Mouse (Mus musculus) gastrocnemius, postnatal 25 days (tissue): ENCODE results near the gene Rcl1. TPM values are rescaled to one million over a fixed set of nuclear protein-coding genes. Genes with fewer than 3 reads are reported as not detected.

Experiments used
- DNase-seq: peaks from one replicate; pipeline ENCODE4 v3.0.0; 2022
- long read RNA-seq, 2 experiments: library from polyadenylated mRNA; stranded (forward); transcript quantifications; one replicate each; pipeline ENCODE4 v2.0.0; 2021
- total RNA-seq, 2 experiments: library from RNA; stranded (reverse); gene quantifications; 1 replicate in 1 of 2; 2 replicates in 1 of 2; pipeline ENCODE4 v1.2.3; 2021

Rcl1 gene
- 1 to 10 TPM; 6.3 to 8.9 TPM for total RNA-seq
- long read RNA-seq, experiment 1, partial matches to known transcripts, result 0 of 5 reads
- long read RNA-seq, experiment 1, other reads (novel, unspliced or antisense), result 2 of 5 reads
- long read RNA-seq, experiment 2, transcript Rcl1-201 (9 exons, 1,803 nt), result major isoform, 12 of 15 reads
- long read RNA-seq, experiment 2, partial matches to known transcripts, result 0 of 15 reads
- long read RNA-seq, experiment 2, other reads (novel, unspliced or antisense), result 3 of 15 reads

DNA sequence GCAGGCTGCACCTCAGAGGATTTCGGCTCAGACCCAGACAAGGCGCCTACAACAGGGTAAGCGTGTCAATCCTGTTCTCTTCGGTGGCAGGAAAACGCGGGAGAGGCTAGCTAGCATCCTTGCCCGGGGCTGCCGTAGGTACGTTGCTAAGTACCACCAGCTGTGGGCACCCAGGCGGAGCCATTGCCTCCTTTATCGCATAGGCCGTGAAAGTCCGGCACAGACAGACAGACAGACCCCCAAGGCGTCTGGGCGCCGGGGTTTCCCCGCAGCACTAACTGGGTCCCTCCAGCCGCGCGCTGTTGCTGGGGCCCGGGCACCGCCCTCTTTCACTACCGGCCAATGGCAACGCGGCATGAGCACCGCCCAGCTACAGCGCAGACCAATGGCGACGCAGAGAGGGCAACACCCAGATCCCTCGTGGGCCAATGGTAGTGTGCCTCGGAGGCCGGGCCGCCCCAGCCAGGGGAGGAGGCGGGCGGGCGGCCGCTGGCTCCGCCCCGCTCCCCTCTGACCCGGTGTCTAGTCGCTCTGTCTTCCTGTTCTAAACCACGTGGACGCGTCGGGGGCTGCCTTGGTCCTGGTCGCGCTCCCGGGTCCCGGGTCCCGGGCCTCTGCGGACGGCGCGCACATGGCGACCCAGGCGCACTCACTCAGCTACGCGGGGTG is at the start of gene Rcl1:
Gene Rcl1, plus strand, starts transcription at position 502 of the 669 bp plus-strand sequence.
- DNase-seq, result peak; percentile 96

DNA sequence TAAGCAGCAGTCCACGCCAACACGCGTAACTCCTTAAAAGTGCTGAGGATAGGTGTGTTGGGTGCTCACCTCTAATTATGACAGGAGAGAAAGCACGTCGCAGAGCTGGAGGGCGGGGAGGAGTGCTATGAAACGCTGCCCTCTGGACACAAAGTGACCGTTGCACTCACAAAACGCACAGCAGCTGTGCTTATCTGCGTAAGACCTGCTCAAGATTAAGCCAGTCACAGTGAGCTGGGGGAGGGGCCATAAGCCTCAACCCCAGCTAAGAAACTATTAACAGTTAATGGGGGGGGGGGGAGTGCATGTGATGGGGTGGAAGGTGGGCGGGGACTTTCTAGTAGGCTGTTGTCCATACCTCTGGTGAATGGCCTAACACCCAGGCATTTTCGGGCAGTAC is 48.4 kb upstream of the Rcl1 start:
- DNase-seq, result no peak

DNA sequence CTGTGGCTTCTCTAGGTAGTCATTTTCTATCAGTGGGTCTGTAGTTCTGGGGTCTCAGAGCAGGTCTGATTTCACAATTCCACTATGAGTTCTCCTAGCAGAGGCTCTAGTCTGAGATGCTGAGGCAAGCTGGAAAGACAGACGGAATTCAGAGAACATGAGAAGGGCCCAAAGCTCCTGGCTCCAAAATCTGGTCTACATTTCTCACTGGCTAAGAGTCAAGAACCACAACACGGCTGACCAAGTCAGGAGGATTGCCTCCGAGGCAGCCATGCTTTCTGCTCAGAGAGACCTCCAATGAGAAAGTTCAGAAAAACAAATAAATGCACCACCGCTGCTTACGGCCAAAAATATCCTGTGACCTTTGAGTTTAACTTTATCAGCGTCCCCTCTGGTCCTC is 46.6 kb upstream of the Rcl1 start:
- peak; percentile 22 for DNase-seq

DNA sequence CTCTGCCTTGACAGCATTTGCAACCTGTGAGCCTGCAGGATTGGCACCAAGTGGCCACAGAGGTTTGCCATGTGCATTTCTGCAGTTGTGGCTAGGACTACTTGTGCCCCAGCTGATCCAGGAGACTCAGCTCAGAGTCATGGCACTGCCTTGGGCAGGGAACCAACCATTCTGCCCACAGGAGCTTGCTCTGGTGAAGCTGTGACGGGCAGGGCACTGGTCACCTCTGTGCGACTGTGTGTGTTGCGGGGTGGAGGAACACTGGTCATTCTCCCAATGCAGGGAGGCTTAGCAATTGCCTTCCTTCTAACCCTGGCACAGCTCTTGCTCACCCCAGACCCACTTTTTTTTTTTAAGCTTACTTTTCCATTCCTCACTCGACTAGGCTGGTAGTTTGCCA is 45.7 kb upstream of the Rcl1 start:
- no peak for DNase-seq

DNA sequence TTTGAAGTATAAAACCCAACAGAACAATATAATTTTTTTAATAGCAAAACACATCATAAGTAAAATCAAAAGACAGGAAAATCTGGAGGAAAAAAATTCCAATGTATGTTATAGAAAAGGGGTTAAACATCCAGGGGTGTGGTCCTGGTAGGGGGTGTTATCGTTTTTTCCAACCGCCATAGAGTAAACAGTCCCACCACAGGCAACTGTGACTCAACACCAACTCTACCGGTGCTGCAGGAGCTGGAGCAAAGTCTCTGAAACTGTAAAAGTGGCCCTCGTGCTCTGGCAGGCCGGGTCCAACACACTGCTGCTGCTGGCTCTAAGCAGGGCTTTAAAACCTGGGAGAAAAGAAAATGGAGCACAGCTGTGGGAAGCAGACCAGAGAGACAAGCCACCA is 42.4 kb upstream of the Rcl1 start:
- no peak for DNase-seq

DNA sequence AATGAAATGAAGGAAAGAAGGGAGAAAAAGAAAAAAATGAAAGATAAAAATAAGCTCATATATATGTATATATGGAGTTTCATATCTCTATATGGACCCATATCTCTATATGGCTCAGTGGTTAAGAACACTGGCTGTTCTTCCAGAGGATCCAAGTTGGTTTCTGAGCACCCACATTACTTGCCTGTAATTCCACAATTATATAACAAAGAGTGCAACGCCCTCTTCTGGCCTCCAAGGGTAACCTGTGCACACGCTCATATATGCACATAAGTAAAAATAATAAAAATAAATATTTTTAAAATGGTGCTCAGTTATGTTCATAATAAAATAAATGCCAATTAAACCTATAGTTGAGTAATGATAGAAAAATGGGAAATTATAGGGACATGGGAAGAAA is 41.5 kb upstream of the Rcl1 start:
- no peak for DNase-seq

DNA sequence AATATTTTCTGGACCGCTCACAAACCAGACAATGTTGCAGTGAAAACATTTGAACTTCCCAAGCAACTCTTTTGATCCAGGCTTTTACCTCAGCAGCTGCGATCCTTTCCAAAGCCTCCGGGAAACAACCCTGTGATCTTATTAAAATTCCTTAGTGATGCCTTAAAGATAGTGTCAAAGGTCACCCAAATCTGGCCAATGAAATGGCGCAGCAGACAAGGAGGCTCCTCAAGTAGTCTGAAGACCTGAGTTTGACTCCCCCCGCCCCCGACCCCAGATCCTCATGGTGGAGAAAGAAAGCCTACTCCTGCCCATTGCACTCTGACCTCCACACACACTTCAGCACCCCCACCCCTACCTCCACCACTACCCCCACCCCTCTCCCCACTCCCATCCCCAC is 40.9 kb upstream of the Rcl1 start:
- DNase-seq, result no peak

DNA sequence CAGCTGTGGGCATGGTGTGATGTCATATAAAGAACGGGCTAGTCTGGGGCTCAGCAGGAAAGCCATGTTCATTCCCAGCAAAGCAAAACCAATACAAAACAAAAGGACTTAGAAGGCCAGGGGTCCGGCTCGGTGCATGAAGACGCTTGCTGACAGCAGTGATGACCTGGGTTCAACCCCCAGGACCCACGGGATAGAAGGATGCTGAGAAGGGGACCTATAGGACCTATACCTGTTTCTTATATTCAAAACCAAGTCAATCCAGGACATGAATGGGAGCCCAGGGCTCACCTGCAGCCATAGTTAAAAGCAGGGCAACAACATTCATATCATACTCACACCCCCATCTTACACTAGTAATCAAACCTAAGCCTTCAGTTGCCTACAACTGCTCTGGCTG is 38.2 kb upstream of the Rcl1 start:
- DNase-seq, result no peak

DNA sequence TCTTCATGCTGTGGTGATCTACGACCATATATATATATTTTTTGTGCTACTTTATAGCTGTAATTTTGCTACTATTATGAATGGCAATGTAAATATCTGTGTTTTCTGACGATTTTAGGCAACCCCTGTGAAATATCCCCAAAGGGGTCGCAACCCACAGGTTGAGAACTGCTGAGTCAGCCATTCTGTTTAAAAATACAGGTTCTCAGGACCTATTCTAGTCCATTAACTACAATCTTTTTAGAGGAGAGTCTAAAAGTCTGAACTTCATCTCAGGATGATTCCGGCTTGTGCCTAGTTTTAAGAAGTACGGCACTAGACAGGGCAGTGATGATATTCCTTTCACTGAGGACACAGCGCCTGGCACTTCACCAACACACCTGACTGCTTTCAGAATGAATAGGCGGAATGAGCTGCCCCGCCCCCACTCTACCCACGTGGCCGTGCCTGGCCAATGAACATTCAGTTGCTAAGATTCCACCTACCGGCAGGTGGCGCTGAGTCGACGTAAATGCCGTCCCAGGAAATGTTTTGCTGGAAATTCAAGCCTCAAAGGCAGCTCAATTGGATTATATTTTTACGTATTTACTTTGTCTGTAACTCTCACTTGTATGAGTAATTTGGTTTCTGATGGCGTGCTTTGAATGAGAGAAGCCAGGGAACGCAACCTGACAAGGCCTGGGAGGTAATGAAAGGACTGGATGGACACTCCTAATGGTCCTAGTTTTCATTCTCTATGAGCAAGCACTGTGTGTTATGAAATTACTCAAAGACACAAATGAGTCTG is 37.4 kb upstream of the Rcl1 start:
- DNase-seq, result peak; percentile 81

DNA sequence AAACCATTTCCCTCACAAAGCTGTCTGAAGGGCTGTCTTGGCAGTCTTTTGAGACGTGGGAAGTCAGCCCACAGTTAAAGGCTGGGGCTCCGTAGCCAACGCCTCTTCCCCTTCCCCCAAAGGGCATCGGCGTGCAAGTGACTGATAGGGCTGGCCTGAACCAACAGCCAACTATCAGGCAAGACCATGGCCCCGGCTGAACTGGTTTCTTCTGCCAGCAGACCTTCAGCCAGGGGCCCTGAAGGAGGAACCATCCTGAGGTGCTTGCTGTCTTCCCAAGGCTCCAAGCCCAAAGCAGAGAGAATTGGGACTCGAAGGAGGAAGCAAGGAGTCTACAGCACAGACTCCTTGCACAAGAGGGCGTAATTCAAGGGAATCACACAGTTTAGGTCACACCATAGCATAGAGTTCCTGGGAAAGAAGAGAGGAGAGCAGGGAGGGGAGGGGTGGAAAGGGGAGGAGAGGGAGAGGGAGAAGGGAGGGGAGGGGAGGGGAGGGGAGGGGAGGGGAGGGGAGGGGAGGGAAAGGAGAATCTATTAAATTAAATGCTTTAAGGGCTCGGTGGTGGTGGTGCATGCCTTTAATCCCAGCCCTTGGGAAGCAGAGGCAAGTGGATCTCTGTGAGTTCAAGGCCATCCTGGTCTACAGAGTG is 36.6 kb upstream of the Rcl1 start:
- peak; percentile 62 for DNase-seq

DNA sequence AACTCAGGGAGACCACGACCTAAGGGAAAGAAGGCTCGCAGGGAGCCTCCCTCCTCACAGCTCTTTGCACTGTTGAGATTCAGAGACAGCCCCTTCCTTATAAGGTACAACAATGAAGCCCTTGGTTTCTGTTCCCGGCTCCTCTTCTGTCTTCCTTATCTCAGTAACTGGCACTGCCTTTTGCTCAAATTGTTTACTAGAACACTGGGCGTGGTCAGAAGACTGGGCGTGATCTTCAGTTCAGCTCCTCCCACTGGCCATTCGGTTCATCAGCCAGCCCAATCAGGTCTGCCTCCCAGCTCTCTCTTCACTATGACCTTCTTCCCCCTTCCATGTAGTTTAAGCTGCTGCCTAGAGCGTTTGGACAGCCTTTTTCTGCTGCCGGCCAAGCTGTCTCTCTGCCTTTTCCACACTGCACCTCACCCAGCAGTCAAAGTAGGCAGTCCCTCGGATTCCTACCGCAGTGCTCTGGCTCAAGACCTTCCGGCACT is 34.1 kb upstream of the Rcl1 start:
- peak; percentile 79 for DNase-seq

DNA sequence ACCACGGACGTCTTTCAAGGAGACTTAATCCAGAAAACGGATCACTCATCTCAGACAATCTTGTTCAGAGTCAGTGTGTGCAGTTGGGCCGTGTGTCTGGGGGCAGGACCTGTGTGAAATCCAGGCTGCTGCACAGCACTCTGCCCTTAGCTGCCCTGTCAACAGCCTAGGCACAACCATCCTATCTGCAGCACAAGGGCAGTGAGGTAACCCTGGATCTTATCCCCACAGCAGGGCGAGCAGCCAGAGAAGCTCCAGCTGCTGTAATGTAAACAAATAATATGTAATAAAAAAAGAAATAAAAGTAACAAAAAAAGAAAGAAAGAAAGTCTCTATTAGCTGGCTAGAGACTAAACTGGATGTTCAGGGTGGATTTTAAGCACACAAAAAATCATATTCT is 32.0 kb upstream of the Rcl1 start:
- no peak for DNase-seq

DNA sequence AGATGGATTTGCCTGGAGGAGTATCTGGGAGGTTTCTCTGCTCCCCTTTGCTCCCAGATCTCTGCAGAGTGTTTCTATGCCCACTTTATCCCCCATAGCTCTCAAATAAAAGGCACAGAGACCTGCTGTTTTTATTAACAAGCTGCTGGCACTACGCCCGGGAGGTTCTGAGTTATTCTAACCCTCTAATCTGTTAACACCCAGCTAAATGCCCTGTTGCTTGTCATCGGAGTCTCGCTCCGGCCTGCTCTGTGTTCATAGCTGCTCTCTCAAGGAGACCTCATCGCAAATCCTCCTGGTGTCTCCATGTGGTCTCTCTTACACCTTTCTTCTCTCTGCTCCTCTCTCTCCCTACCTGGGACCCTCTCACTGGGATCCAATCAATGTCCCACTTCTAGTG is 26.4 kb upstream of the Rcl1 start:
- no peak for DNase-seq

DNA sequence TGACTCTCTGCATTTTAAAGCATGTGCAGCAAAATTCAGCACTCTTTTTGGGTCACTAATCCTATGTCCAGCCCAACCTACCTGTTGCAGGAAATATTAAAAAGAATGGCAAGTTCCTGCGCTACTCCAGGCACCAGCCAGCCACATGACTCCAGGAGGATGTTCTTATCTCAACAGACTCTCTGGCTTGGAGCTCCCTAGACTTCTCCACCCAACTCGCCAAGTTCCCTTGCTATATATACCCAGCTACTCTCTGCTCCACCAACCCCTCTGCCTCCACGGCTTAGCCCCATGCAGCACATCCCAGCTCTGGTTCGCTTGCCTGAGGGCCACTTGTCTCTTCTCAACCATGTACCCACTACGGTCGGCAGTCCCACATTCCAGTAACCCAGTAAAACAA is 12.5 kb upstream of the Rcl1 start:
- DNase-seq, result no peak

DNA sequence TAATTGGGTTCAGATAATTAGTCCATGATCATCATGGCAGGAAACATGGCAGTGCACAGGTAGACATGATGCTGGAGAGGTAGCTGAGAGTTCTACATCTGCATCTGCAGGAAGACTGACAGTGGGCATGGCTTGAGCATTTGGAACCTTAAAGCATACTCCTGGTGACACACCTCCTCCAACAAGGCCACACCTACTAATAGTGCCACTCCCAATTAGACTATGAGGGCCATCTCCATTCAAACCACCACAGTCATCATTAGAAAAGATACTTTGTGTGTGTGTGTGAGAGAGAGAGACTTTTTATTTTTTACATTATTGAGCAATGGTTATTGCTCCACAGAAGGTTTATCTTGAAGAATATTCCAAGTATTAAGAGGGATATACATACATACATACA is 9.0 kb upstream of the Rcl1 start:
- no peak for DNase-seq

DNA sequence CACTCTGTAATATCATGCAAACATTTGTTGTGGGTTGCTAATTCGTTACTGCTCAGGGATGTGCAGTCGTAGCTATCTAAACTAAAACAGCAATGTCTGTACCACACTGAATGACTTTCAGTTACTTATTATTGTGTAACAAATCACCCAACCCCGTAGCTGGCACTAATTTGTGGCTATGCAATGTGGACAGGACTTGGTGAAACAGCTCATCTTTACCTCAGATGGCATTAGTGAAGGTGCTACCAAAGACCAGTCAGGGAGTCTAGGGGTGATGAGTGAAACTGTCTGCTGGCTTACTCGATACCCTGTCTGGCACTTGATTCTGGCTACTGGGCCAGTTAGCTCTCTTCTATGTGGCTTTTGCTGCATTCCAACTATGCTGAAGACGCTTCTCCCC is 2.1 kb upstream of the Rcl1 start:
- peak; percentile 25 for DNase-seq

DNA sequence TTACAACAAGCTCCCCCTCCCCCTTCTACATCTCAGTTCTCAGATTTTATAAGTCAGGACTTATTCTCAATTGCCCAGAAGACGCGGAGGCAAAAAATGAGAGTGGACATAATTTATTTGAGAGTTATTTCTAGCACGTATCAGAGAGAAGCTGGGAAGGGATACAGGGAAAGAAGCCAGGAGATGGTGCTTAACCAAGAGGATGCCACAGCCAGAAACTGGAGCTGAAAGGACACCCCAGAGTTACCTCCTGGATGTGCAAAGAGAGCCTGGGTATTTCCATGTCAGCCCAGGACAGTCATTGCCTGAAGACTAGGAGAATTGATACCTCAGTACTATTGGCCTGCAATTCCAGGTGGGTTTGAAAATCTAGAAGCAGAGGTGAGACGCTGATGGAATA is 1.6 kb upstream of the Rcl1 start:
- DNase-seq, result peak; percentile 48

DNA sequence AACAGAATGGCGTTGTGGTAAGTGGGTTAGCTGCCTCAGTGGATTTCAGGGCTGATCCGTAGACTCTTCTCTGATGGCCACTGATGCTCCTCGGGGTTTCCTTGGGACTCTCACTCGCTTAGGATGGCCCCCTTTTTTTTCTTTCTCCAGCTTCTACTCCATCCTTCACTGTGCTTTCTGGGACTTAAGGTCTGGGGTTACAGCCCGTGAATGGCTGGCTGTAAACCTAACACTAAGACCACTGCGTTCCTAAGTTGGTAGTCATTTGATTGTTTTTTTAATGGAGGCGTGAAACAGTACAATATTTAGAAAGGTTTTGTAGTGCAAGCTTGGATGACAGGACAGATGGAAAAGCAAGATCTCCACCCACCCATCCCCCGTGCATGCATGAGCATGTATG is 914 bp upstream of the Rcl1 start:
- DNase-seq, result no peak

DNA sequence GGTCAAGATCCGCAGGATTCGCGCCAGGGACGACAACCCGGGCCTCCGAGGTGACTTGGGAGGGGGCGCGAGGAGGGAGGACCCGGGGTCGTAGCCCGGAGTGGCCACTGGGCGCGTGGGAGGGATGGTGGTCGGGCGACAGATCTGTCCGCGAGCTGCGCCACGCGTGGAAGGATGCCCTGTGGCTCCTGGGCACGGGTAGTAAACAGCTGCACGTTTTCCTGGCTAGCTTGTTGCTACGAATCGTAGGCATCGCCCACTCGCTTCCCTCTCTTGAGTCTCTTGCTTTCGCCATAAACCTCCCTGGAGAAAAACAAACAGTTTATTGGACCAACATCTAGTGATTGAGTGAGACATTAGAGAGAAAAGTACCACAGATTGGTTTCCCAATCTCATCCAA is 416 bp downstream of the Rcl1 start:
- no peak for DNase-seq

DNA sequence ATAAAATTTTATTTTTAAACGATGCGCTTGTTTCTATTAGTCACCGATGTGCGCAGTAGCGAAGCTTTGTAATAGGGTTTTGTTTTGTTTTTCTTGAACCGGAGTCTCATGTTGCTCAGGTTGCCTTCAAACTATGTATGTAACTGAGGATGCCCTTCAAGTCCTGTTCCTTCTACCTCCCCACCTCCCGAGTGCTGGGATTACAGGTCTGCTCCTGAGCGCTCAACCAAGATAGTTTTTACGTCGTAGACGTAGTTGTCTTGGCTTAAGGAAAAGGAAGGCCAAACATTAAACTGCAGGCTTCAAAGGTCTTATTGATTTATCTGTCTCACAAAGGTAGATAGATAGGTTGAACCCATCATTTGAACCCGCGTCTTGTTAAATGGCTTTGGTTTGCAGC is 923 bp downstream of the Rcl1 start:
- DNase-seq, result no peak

DNA sequence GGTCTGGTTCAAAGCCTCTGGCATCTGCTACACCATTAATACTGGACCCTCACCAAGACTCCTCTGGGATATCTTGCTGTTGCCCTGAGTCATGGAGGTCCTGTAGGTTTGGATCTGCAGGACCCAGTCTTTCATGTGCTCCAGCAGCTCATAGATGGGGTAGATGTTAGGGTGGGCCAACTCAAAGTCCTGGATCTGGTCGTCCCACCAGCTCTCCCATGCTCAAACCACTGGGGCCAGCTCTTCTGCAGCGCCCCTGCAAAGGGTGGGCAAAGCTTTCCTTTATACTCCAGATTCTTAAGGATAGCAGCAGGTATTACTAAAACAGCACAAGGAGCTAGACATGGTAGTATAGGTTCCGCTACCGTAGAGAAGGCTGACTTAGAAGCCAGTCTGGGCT is 4.6 kb downstream of the Rcl1 start:
- DNase-seq, result no peak

DNA sequence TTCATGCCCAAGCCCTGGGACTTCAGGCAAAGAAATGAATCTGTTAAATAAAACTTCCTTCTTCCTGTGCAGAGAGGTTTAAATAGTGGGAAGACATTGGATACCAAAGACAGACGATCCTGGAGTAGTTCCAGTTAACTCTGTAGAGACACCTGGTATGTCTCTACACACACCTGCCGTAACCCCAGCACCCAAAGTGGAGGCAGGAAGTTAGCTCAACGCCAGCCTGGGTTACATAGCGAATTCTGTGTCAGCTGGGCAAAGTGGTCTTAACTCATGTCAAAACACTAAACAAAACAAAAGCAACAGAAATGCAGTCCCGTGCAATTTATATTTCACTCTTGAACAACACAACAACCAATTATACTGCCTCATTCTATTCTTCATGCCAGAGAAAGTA is 5.1 kb downstream of the Rcl1 start:
- DNase-seq, result no peak

DNA sequence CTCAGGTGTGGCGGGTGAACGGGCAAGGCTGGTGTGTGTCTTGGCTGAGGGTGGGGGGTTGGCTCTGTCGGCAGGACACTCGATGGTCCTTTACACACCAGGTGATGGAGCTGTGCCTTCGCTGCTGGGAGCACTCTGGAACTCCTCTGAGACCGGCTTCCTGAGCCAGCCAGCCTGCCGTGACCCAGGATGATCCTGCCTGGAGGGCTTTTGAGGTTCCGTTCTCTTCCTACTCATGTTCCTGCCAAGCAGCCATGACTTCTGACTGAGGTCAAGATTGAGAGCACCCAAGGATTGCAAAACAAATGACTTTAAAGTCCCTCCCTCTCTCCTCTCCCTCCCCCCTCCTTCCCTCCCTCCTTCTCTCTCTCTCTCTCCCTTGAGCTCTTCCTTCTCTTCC is 11.5 kb downstream of the Rcl1 start:
- peak; percentile 87 for DNase-seq
